Comparison of ENCODE assay signal across 8 mouse cellular contexts in the genomic region with DNA sequence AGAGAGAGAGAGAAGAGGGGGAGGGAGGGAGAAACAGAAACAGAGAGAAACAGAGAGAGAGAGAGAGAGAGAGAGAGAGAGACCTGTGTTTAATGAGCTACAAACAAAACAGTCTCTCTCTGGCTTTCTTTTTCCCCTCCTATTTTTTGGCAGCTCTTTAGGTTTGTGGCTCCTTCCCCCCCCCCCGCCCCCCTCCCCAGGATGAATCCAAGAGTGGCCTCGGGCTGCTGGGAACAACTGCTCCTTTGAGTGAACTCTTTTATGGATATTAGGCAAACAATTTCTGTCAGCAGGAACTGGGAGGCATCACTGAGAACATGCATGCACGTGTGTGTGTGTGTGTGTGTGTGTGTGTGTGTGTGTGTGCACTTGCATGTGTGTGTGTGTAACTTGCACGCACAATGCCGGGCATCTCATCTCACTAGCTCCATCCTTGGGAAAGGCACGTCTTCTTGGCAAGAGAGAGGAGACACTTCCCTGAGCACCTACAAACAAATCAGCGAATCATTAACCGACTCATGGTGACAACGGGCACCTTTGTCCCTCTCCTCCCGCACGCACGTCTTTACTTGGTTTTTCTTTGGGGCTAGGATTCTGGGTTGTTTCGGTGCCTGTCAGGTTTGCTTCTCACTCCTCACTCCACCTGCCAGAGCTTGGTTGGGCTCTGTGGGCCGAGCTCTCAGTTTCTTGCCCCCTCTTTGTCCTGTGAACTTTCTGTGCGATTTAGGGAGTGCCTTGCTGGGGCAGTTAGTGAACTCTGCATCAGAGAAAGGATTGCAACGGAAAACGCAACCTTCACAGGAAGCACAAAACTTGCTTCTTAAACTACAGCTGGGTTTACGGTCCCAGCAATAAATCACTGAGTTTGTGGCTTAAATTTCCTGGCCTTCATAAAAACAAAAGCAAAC.
DNase-seq lines count a peak whose midpoint lies in the region; ATAC-seq and TF ChIP-seq lines count a peak whose summit lies in the region.

No protein-coding gene starts in this region.

- DNase-seq in forebrain, embryonic 11.5 days (ENCODE audit: low spot score): no peak
- DNase-seq in spleen, adult 2 months (ENCODE audit: low read depth in 1 of 2, low spot score in 2 of 2): no peak
- no peak for DNase-seq in spleen, postnatal 10 days (ENCODE audit: low spot score in 2 of 2)
- DNase-seq in yolk sac, embryonic 10.5 days (ENCODE audit: low spot score): peak; percentile 69
- no peak for DNase-seq in cerebellum, postnatal 4 days (ENCODE audit: low spot score in 2 of 2)
- DNase-seq in testis, postnatal 14 days (ENCODE audit: low spot score): no peak

- TF ChIP-seq CTCF in spleen, adult 2 months (IDR thresholded peaks at IDR 0.05; ENCODE audit: extremely low read depth, insufficient read depth, insufficient read length, insufficient replicate concordance): no peak

- WGBS in forebrain, embryonic 11.5 days: 16% methylated on average over 17 of the region's 18 CpGs
- WGBS in forebrain, embryonic 16.5 days: 12% methylated on average over 18 of the region's 18 CpGs
- 11% methylated on average over 18 of the region's 18 CpGs for WGBS in spleen, adult 2 months
- 23% methylated on average over 16 of the region's 18 CpGs for WGBS in macrophage (ENCODE audit: missing documents)

- no peak for TF ChIP-seq POLR2A in spleen, adult 2 months (IDR thresholded peaks at IDR 0.05; ENCODE audit: low read depth, low read length)

- H3K79me2 ChIP-seq in macrophage (ENCODE audit: inconsistent target): no peaks in the 10 kb centered on the region

- H3K4me3 ChIP-seq in forebrain, embryonic 11.5 days (ENCODE audit: low read depth, low read length): no peak overlapping the region
- H3K4me3 ChIP-seq in forebrain, embryonic 16.5 days (replicated peaks; ENCODE audit: low read length): no peak overlapping the region
- peak overlapping the region; percentile 29; the same call in 1 of the 2 replicates for H3K4me3 ChIP-seq in spleen, adult 2 months (ENCODE audit: extremely low read depth, insufficient read depth, insufficient read length)
- no peak overlapping the region for H3K4me3 ChIP-seq in macrophage (ENCODE audit: inconsistent target)

- no peaks in the 10 kb centered on the region for H3K36me3 ChIP-seq in forebrain, embryonic 11.5 days (ENCODE audit: control insufficient read depth, insufficient read depth, low read length)
- H3K36me3 ChIP-seq in forebrain, embryonic 16.5 days (ENCODE audit: control insufficient read depth, insufficient read depth): no peaks in the 10 kb centered on the region
- no peaks in the 10 kb centered on the region for H3K36me3 ChIP-seq in spleen, adult 2 months (ENCODE audit: control insufficient read depth, insufficient read depth, low read length)
- H3K36me3 ChIP-seq in macrophage (ENCODE audit: inconsistent target): no peaks in the 10 kb centered on the region

- no peak overlapping the region for H3K27ac ChIP-seq in forebrain, embryonic 11.5 days (ENCODE audit: low read depth, low read length)
- no peak overlapping the region for H3K27ac ChIP-seq in forebrain, embryonic 16.5 days (ENCODE audit: low read length)
- peak overlapping the region; percentile 61 for H3K27ac ChIP-seq in spleen, adult 2 months (ENCODE audit: insufficient read depth, low read length)
- peak overlapping the region; percentile 65 for H3K27ac ChIP-seq in macrophage

- no peaks in the 10 kb centered on the region for H3K9me3 ChIP-seq in forebrain, embryonic 11.5 days (ENCODE audit: control insufficient read depth, low read length)
- no peaks in the 10 kb centered on the region for H3K9me3 ChIP-seq in forebrain, embryonic 16.5 days (ENCODE audit: control insufficient read depth, low read length)

- no peaks in the 10 kb centered on the region for H3K27me3 ChIP-seq in forebrain, embryonic 11.5 days (ENCODE audit: control insufficient read depth, insufficient read depth, low read length)
- no peaks in the 10 kb centered on the region for H3K27me3 ChIP-seq in forebrain, embryonic 16.5 days (replicated peaks; ENCODE audit: control insufficient read depth, insufficient read depth, low read length)
- H3K27me3 ChIP-seq in spleen, adult 2 months (ENCODE audit: control insufficient read depth, insufficient read depth, low read length): no peaks in the 10 kb centered on the region

- ATAC-seq in forebrain, embryonic 11.5 days (replicated peaks; ENCODE audit: low FRiP score): no peak
- no peak; the same call in 1 of the 2 replicates for ATAC-seq in forebrain, embryonic 16.5 days

- H3K4me2 ChIP-seq in forebrain, embryonic 11.5 days (ENCODE audit: low read depth, low read length, severe bottlenecking): no peak overlapping the region
- no peak overlapping the region for H3K4me2 ChIP-seq in forebrain, embryonic 16.5 days (ENCODE audit: low read length)

- peaks cover 7% of the 10 kb centered on the region; the same call in 1 of the 2 replicates for H3K4me1 ChIP-seq in forebrain, embryonic 11.5 days (replicated peaks; ENCODE audit: control insufficient read depth, insufficient read depth, low read length)
- peaks cover 26% of the 10 kb centered on the region for H3K4me1 ChIP-seq in forebrain, embryonic 16.5 days (replicated peaks; ENCODE audit: control insufficient read depth, insufficient read depth, low read length)
- peaks cover 20% of the 10 kb centered on the region; the same call in 1 of the 2 replicates for H3K4me1 ChIP-seq in spleen, adult 2 months (ENCODE audit: control insufficient read depth, insufficient read depth, insufficient read length)

- H3K9ac ChIP-seq in forebrain, embryonic 11.5 days (ENCODE audit: low read length): peak overlapping the region; percentile 14; the same call in 1 of the 2 replicates
- H3K9ac ChIP-seq in forebrain, embryonic 16.5 days (replicated peaks; ENCODE audit: low read depth, low read length): no peak overlapping the region

Comparison
In these comparisons a context has a peak if more than half of its experiments do, and no peak if none do; other contexts are left out.
1. H3K27ac ChIP-seq: peak in spleen, adult 2 months (single experiment) and macrophage (single experiment); none in forebrain, embryonic 11.5 days (single experiment) and forebrain, embryonic 16.5 days (single experiment).